Mouse (Mus musculus): ENCODE data around the gene Mttp.

DNA sequence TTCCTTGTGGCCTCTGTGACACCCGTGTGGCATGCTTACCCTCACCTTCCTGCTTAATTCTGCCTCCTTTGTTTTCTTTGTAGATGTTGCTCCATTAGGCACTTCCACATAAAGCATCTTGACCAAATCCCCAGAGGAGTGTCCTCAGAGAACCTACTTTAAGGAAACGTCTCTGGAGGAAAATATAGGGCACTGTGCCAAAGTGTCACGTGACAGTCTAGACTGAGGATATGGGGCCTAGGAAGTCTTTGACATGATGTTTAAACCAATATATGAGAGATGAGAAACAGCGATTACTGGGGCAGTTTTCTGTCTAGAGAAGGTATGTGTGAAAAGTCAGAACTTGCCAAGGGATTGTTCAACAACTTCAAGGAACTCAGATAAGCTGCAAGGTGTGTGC is 40.5 kb upstream of the Mttp start:
- TF ChIP-seq CTCF (IDR thresholded peaks at IDR 0.05; ENCODE audit: control insufficient read depth, insufficient read depth, insufficient read length) (no peak), CEBPB (IDR thresholded peaks at IDR 0.05; ENCODE audit: low read depth) (no peak)
